Mouse (Mus musculus): ENCODE results near the gene Cacna1f.
A peak's percentile ranks its signal among the peaks of the same experiment; 100 is the strongest.

Gene Cacna1f

GRCm38 (mm10) chrX:7606783-7607182 lies at the start of gene Cacna1f:
Gene Cacna1f, plus strand, starts transcription at chrX:7607083.
- H3K36me3 ChIP-seq (ENCODE audit: control insufficient read depth, insufficient read depth, low read length, poor library complexity, severe bottlenecking): no peaks in the 10 kb centered on the region

GRCm38 (mm10) chrX:7563076-7563475 lies 43.8 kb upstream of the Cacna1f start:
- H3K27me3 ChIP-seq (ENCODE audit: control insufficient read depth, insufficient read depth, low read length, poor library complexity, severe bottlenecking): no peaks in the 10 kb centered on the region
- no peaks in the 10 kb centered on the region for H3K36me3 ChIP-seq (ENCODE audit: control insufficient read depth, insufficient read depth, low read length, poor library complexity, severe bottlenecking)
- no peak for DNase-seq (ENCODE audit: low read depth, low spot score)

More at GRCm38 (mm10) chrX:7606783-7607182, at the start of gene Cacna1f:
- no peak for DNase-seq (ENCODE audit: low read depth, low spot score)
- no peaks in the 10 kb centered on the region for H3K27me3 ChIP-seq (ENCODE audit: control insufficient read depth, insufficient read depth, low read length, poor library complexity, severe bottlenecking)

DNA sequence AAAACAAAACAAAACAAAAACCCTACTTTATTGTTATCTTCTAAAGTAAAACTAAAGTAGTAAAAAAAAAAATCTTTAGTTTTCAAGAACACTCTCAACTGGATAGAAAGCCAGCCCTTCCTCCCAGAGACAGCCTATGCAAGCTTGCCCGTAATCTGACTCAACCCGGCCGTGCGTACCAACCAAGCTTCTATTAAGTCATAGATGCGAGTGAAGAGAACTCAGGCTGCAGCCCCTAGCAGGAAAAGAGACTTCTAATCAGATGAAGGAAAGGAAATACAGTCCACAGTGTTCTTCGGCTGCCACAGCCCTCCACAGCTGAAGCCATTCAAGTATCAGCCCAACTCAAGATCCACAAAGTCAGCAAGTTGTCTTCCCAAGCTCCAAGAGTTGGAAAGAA lies 40.5 kb upstream of the Cacna1f start:
- Histone ChIP-seq H3K27me3 (ENCODE audit: control insufficient read depth, insufficient read depth, low read length, poor library complexity, severe bottlenecking) (no peaks in the 10 kb centered on the region), H3K36me3 (ENCODE audit: control insufficient read depth, insufficient read depth, low read length, poor library complexity, severe bottlenecking) (no peaks in the 10 kb centered on the region)
- DNase-seq (ENCODE audit: low read depth, low spot score): no peak

GRCm38 (mm10) chrX:7567491-7567890 lies 39.4 kb upstream of the Cacna1f start:
- no peak for DNase-seq (ENCODE audit: low read depth, low spot score)
- no peaks in the 10 kb centered on the region for H3K27me3 ChIP-seq (ENCODE audit: control insufficient read depth, insufficient read depth, low read length, poor library complexity, severe bottlenecking)
- H3K36me3 ChIP-seq (ENCODE audit: control insufficient read depth, insufficient read depth, low read length, poor library complexity, severe bottlenecking): no peaks in the 10 kb centered on the region

DNA sequence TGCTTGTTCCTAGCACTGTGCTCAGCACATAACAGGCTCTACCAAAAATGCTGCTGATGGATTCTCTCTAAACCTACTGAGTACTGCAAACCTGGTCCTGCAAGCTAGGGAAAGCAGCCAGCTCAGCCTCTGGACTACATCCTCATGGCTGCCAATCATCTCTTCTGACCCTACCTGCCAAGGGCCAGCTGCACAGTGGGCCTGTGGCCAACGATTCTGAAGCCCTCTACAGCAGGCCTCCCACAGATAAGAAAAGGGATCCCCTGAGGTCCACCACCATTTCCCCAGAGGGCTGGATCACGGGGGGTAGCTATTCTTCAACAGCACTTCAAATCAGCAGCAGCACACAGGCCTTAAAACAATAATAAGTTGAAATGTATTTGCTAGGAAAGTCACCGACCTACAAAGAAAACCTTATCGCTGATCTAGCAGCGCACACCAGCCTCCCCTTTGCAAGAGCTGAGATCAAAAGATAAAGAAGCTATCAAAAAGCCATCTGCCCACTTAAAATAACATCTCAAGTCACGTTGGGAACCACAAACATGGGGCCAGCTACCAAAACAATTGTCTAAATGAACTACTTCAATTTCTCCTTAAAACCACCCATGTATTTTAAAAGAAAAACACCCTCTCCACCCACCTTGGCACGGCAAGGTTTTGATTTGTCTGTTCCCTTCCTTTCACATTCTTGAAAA lies 36.3 kb upstream of the Cacna1f start:
- H3K36me3 ChIP-seq (ENCODE audit: control insufficient read depth, insufficient read depth, low read length, poor library complexity, severe bottlenecking): no peaks in the 10 kb centered on the region
- DNase-seq (ENCODE audit: low read depth, low spot score): no peak
- H3K27me3 ChIP-seq (ENCODE audit: control insufficient read depth, insufficient read depth, low read length, poor library complexity, severe bottlenecking): no peaks in the 10 kb centered on the region

DNA sequence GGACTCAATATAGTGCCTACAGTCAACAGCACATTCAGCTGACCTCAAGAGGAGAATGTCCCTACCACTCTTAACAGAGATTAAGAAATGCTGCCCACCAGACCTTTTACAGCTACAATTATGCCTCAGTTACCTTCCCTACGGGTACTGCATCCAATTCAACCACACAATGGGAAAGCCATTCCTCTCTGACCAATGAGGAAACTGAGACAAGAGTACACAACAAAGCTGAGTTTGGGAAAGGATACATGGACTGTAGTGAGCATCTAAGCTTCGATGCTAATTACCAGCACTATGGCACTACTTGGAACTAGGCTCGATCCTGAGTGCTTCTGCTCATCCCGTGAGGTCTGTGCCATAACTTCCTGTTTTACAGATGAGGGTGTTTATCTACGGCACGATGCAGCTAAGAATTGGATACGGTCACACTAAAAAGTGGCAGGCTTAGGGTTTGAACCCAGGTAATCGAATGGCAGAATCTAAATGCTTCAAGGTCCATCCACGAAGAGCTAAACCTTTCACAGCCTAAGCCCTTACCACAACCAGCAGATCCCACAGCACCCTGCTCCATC lies 35.2 kb upstream of the Cacna1f start:
- no peaks in the 10 kb centered on the region for H3K27me3 ChIP-seq (ENCODE audit: control insufficient read depth, insufficient read depth, low read length, poor library complexity, severe bottlenecking)
- no peak for DNase-seq (ENCODE audit: low read depth, low spot score)
- no peaks in the 10 kb centered on the region for H3K36me3 ChIP-seq (ENCODE audit: control insufficient read depth, insufficient read depth, low read length, poor library complexity, severe bottlenecking)

DNA sequence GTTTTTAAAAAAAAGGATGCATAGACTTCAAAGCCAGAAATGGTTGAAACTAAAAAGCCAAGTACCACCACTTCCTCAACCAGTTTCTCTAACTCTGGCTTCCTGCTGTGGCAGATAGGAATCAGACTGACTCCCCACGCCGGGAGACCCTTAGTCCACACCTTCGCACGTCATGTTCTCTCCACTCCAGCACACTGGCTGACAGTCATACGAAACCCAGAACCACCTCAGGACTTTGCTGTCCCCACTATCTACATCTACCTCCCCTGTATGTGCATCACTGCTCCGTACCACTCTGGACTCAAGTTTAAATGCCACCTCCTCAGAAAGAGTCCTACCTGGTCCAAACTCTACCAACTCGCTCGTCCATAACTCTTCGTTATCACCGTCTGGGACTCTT lies 34.4 kb upstream of the Cacna1f start:
- H3K27me3 ChIP-seq (ENCODE audit: control insufficient read depth, insufficient read depth, low read length, poor library complexity, severe bottlenecking): no peaks in the 10 kb centered on the region
- DNase-seq (ENCODE audit: low read depth, low spot score): no peak
- no peaks in the 10 kb centered on the region for H3K36me3 ChIP-seq (ENCODE audit: control insufficient read depth, insufficient read depth, low read length, poor library complexity, severe bottlenecking)

DNA sequence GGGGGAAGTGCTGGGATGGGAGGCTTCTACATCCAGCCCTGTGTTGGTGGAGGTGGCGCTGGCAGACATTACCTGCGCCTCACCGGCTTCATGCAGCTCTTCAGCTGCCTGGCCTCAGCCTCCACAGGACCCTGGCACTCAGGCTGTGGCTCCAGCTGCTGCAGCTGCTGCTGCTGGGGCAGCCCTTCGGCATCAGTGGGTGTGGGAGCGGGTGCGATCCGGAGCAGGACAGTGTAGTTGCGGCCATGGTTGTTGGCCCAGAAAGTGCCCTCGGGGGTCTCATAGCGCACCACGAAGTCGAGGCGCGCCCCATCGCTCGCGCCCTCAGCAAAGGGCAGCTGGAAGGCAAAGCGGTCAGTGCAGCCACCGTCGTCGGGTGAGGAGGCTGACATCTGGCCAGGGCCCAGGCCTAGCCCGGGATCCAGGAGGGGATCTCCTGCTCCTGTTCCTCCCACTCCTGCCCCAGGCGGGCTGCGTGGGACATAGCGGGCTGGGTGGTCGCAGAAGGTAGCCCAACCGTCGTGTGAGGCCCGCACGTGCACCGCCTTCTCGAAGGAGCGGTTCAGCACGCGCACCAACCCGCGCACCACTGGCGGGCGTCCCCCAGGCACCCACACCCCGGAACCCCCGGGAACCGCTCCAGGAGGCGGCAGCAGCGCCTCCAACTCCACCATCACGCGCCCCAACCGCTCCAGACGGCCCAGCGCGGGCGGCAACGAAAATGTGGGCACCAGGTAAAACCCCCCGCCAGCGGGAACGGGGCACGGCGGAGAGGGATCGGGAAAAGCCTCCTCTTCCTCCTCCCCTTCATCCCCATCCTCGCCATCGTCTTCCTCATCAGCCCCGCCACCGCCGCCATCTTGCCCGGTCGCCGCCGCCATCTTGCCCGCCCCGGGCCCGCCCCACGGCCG lies 33.5 kb upstream of the Cacna1f start, which contains the start of gene Foxp3:
Gene Foxp3 (plus strand): TSS at position 469 of the 911 bp plus-strand sequence.
- peak; percentile 26 for DNase-seq (ENCODE audit: low read depth, low spot score)
- H3K27me3 ChIP-seq (ENCODE audit: control insufficient read depth, insufficient read depth, low read length, poor library complexity, severe bottlenecking): no peaks in the 10 kb centered on the region
- H3K36me3 ChIP-seq (ENCODE audit: control insufficient read depth, insufficient read depth, low read length, poor library complexity, severe bottlenecking): no peaks in the 10 kb centered on the region

- H3K27me3 ChIP-seq (ENCODE audit: control insufficient read depth, insufficient read depth, low read length, poor library complexity, severe bottlenecking): no peaks in the 10 kb centered on the region
- peak; percentile 96 for DNase-seq (ENCODE audit: low read depth, low spot score)
- no peaks in the 10 kb centered on the region for H3K36me3 ChIP-seq (ENCODE audit: control insufficient read depth, insufficient read depth, low read length, poor library complexity, severe bottlenecking)
Measured at GRCm38 (mm10) chrX:7574087-7574884, 32.6 kb upstream of the Cacna1f start, which contains the start of gene Ppp1r3f. Gene Ppp1r3f, minus strand, starts transcription at chrX:7574283.

- no peak for DNase-seq (ENCODE audit: low read depth, low spot score)
- no peaks in the 10 kb centered on the region for H3K36me3 ChIP-seq (ENCODE audit: control insufficient read depth, insufficient read depth, low read length, poor library complexity, severe bottlenecking)
- H3K27me3 ChIP-seq (ENCODE audit: control insufficient read depth, insufficient read depth, low read length, poor library complexity, severe bottlenecking): no peaks in the 10 kb centered on the region
Measured at GRCm38 (mm10) chrX:7574885-7575231, 32.0 kb upstream of the Cacna1f start.

GRCm38 (mm10) chrX:7581151-7581550 lies 25.7 kb upstream of the Cacna1f start:
- no peaks in the 10 kb centered on the region for H3K27me3 ChIP-seq (ENCODE audit: control insufficient read depth, insufficient read depth, low read length, poor library complexity, severe bottlenecking)
- no peak for DNase-seq (ENCODE audit: low read depth, low spot score)
- no peaks in the 10 kb centered on the region for H3K36me3 ChIP-seq (ENCODE audit: control insufficient read depth, insufficient read depth, low read length, poor library complexity, severe bottlenecking)

DNA sequence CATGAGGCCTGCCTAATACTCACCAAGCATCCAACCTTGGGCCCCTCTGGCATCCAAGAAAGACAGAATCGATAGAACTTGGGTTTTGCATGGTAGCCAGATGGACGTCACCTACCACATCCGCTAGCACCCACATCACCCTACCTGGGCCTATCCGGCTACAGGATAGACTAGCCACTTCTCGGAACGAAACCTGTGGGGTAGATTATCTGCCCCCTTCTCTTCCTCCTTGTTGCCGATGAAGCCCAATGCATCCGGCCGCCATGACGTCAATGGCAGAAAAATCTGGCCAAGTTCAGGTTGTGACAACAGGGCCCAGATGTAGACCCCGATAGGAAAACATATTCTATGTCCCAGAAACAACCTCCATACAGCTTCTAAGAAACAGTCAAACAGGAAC lies 23.0 kb upstream of the Cacna1f start:
- Histone ChIP-seq H3K36me3 (ENCODE audit: control insufficient read depth, insufficient read depth, low read length, poor library complexity, severe bottlenecking) (no peaks in the 10 kb centered on the region), H3K27me3 (ENCODE audit: control insufficient read depth, insufficient read depth, low read length, poor library complexity, severe bottlenecking) (no peaks in the 10 kb centered on the region)
- DNase-seq (ENCODE audit: low read depth, low spot score): no peak

DNA sequence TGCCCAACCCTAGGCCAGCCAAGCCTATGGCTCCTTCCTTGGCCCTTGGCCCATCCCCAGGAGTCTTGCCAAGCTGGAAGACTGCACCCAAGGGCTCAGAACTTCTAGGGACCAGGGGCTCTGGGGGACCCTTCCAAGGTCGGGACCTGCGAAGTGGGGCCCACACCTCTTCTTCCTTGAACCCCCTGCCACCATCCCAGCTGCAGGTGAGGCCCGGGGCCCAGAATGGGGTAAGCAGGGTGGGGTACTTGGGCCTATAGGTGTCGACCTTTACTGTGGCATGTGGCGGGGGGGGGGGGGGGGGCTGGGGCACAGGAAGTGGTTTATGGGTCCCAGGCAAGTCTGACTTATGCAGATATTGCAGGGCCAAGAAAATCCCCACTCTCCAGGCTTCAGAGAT lies 20.5 kb upstream of the Cacna1f start:
- no peak for DNase-seq (ENCODE audit: low read depth, low spot score)
- Histone ChIP-seq H3K36me3 (ENCODE audit: control insufficient read depth, insufficient read depth, low read length, poor library complexity, severe bottlenecking) (0 out of 2 replicates have a peak, but pooled peaks cover 1% of the 10 kb centered on the region), H3K27me3 (ENCODE audit: control insufficient read depth, insufficient read depth, low read length, poor library complexity, severe bottlenecking) (no peaks in the 10 kb centered on the region)

DNA sequence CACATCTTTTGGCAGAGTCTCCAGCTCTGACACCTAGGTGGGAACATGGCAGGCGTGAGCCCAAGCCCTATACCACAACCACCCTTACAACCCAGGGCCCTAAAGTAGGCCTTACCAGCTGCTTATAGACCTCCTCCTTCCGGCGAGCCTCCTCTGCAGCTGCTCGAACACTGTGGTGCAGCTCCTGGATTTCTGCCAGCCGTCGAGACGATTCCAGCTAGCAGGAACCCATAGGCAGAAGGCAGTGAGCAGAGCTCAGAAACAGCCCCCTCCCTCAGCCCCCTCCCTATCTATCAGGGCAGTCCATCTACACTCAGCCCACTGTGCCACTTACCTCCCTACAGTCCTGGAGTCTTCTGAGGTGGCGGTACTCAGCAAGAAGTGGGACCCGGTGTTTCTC lies 11.5 kb upstream of the Cacna1f start:
- H3K27me3 ChIP-seq (ENCODE audit: control insufficient read depth, insufficient read depth, low read length, poor library complexity, severe bottlenecking): no peaks in the 10 kb centered on the region
- DNase-seq (ENCODE audit: low read depth, low spot score): no peak
- H3K36me3 ChIP-seq (ENCODE audit: control insufficient read depth, insufficient read depth, low read length, poor library complexity, severe bottlenecking): 0 out of 2 replicates have a peak, but pooled peaks cover 1% of the 10 kb centered on the region
